Mouse (Mus musculus) E14TG2a.4 (cell line): ENCODE measurements at regions not wholly inside any gene's neighbourhood (a gene's known extent, or its start where the extent isn't known, plus 50 kb on each side); places are given as distances from the start of the nearest gene placed in this dataset.

Experiments
- CTCF ChIP-seq: conservative IDR thresholded peaks from 2 replicates; pipeline ENCODE4 v1.5.1; 2014; ENCODE audit warnings: low read length
- NANOG ChIP-seq: IDR thresholded peaks from 2 replicates; pipeline ENCODE4 v1.6.1; 2014; ENCODE audit warnings: borderline replicate concordance, low read length, mixed read lengths
- POU5F1 ChIP-seq: IDR thresholded peaks from 2 replicates; pipeline ENCODE4 v1.6.1; 2014; ENCODE audit warnings: low read length, borderline replicate concordance

DNA sequence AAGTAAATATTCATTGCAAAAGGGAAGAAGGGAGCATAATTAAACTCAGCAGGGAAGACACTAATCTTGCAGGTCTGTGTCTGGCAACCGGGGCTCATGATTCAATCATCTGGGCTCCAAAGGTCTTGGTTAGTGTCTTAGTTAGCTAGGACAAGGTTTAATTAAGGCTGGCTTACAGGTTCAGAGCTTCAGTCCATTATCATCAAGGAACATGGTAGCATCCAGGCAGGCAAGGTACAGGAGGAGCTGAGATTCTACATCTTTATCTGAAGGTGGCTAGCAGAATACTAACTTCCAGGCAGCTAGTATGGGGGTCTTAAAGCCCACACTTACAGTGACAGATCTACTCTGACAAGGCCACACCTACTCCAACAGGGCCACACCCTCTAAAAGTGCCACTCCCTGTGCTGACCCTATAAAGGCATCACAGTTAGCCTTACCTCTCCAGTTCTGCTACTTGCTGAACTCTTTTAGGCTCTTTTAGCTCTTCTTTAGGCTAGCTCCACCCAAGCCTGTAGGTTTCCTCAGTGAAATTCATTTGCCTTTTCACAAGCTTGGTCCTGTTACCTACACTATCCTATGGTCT is 309.8 kb downstream of the Ccser2 start:
- TF ChIP-seq CTCF (no peak), NANOG (no peak), POU5F1 (no peak)
